Mouse (Mus musculus): ENCODE measurements around the gene Txnrd2. TPM values are rescaled to one million over a fixed set of nuclear protein-coding genes. Genes with fewer than 3 reads are reported as not detected.

Txnrd2 gene
- total and polyA plus RNA-seq, 2 experiments from 2014 or later = 12.7 to 41.2 TPM

GRCm38 (mm10) chr16:18503566-18504342 lies 77.6 kb downstream of the Txnrd2 start:
- no peak for ATAC-seq (ENCODE audit: insufficient read depth, low read depth)
- H3K27ac ChIP-seq (ENCODE audit: low read depth) = peak overlapping the region; percentile 28; the same call in 1 of the 2 replicates

GRCm38 (mm10) chr16:18506524-18507199 lies 80.5 kb downstream of the Txnrd2 start:
- Histone ChIP-seq H3K4me1 (ENCODE audit: control insufficient read depth, insufficient read depth) (no peaks in the 10 kb centered on the region), H3K9ac (replicated peaks; ENCODE audit: low read depth, low read length) (no peak overlapping the region), H3K27me3 (ENCODE audit: control insufficient read depth, insufficient read depth, low read length) (no peaks in the 10 kb centered on the region), H3K9me3 (replicated peaks; ENCODE audit: control insufficient read depth, low read length) (no peaks in the 10 kb centered on the region), H3K4me2 (ENCODE audit: low read depth, low read length) (no peak overlapping the region), H3K36me3 (replicated peaks; ENCODE audit: control insufficient read depth, insufficient read depth, low read length) (peaks cover under 1% of the 10 kb centered on the region), H3K27ac (ENCODE audit: low read depth) (no peak overlapping the region), H3K4me3 (ENCODE audit: low read depth, low read length) (no peak overlapping the region)
- no peak for ATAC-seq (ENCODE audit: insufficient read depth, low read depth)
- no peak for DNase-seq (ENCODE audit: low spot score)
- 91% methylated on average over 3 of the region's 3 CpGs for WGBS
- no peak for TF ChIP-seq CTCF (IDR thresholded peaks at IDR 0.05; ENCODE audit: low read depth)
- no peak for TF ChIP-seq EP300 (IDR thresholded peaks at IDR 0.05; ENCODE audit: low read depth)

More at GRCm38 (mm10) chr16:18503566-18504342, 77.6 kb downstream of the Txnrd2 start:
- Histone ChIP-seq H3K4me3 (ENCODE audit: low read depth, low read length) (no peak overlapping the region), H3K4me2 (ENCODE audit: low read depth, low read length) (no peak overlapping the region), H3K27me3 (ENCODE audit: control insufficient read depth, insufficient read depth, low read length) (no peaks in the 10 kb centered on the region), H3K9me3 (replicated peaks; ENCODE audit: control insufficient read depth, low read length) (no peaks in the 10 kb centered on the region), H3K36me3 (replicated peaks; ENCODE audit: control insufficient read depth, insufficient read depth, low read length) (peaks cover 9% of the 10 kb centered on the region), H3K9ac (replicated peaks; ENCODE audit: low read depth, low read length) (no peak overlapping the region), H3K4me1 (ENCODE audit: control insufficient read depth, insufficient read depth) (peaks cover 8% of the 10 kb centered on the region)
- 89% methylated on average over 14 of the region's 14 CpGs for WGBS
- TF ChIP-seq EP300 (IDR thresholded peaks at IDR 0.05; ENCODE audit: low read depth) = no peak
- TF ChIP-seq CTCF (IDR thresholded peaks at IDR 0.05; ENCODE audit: low read depth) = no peak
- no peak for DNase-seq (ENCODE audit: low spot score)

GRCm38 (mm10) chr16:18507200-18507549 lies 81.0 kb downstream of the Txnrd2 start:
- no peaks in the 10 kb centered on the region for H3K9me3 ChIP-seq (replicated peaks; ENCODE audit: control insufficient read depth, low read length)
- no peak overlapping the region for H3K4me3 ChIP-seq (ENCODE audit: low read depth, low read length)
- no peak for TF ChIP-seq EP300 (IDR thresholded peaks at IDR 0.05; ENCODE audit: low read depth)
- TF ChIP-seq CTCF (IDR thresholded peaks at IDR 0.05; ENCODE audit: low read depth) = no peak
- DNase-seq (ENCODE audit: low spot score) (no peak), ATAC-seq (ENCODE audit: insufficient read depth, low read depth) (no peak)
- no peaks in the 10 kb centered on the region; the same call in 1 of the 2 replicates for H3K36me3 ChIP-seq (replicated peaks; ENCODE audit: control insufficient read depth, insufficient read depth, low read length)
- no peaks in the 10 kb centered on the region for H3K4me1 ChIP-seq (ENCODE audit: control insufficient read depth, insufficient read depth)
- no peaks in the 10 kb centered on the region for H3K27me3 ChIP-seq (ENCODE audit: control insufficient read depth, insufficient read depth, low read length)
- 50% methylated on average over 1 of the region's 1 CpGs for WGBS
- no peak overlapping the region for H3K4me2 ChIP-seq (ENCODE audit: low read depth, low read length)
- H3K27ac ChIP-seq (ENCODE audit: low read depth) = no peak overlapping the region
- H3K9ac ChIP-seq (replicated peaks; ENCODE audit: low read depth, low read length) = no peak overlapping the region

- no peak overlapping the region for H3K9ac ChIP-seq (replicated peaks; ENCODE audit: low read depth, low read length)
- H3K27ac ChIP-seq (ENCODE audit: low read depth) = no peak overlapping the region
- H3K4me2 ChIP-seq (ENCODE audit: low read depth, low read length) = no peak overlapping the region
- 80% methylated on average over 5 of the region's 5 CpGs for WGBS
- no peaks in the 10 kb centered on the region for H3K36me3 ChIP-seq (replicated peaks; ENCODE audit: control insufficient read depth, insufficient read depth, low read length)
- TF ChIP-seq CTCF (IDR thresholded peaks at IDR 0.05; ENCODE audit: low read depth) (no peak), EP300 (IDR thresholded peaks at IDR 0.05; ENCODE audit: low read depth) (no peak)
- DNase-seq (ENCODE audit: low spot score) = no peak
- H3K4me3 ChIP-seq (ENCODE audit: low read depth, low read length) = no peak overlapping the region
- no peak for ATAC-seq (ENCODE audit: insufficient read depth, low read depth)
- no peaks in the 10 kb centered on the region for H3K4me1 ChIP-seq (ENCODE audit: control insufficient read depth, insufficient read depth)
- no peaks in the 10 kb centered on the region for H3K9me3 ChIP-seq (replicated peaks; ENCODE audit: control insufficient read depth, low read length)
- no peaks in the 10 kb centered on the region for H3K27me3 ChIP-seq (ENCODE audit: control insufficient read depth, insufficient read depth, low read length)
Measured at GRCm38 (mm10) chr16:18511741-18512140, 85.6 kb downstream of the Txnrd2 start.

- no peak overlapping the region for H3K27ac ChIP-seq (ENCODE audit: low read depth)
- H3K4me3 ChIP-seq (ENCODE audit: low read depth, low read length) = no peak overlapping the region
- no peaks in the 10 kb centered on the region for H3K27me3 ChIP-seq (ENCODE audit: control insufficient read depth, insufficient read depth, low read length)
- H3K9ac ChIP-seq (replicated peaks; ENCODE audit: low read depth, low read length) = no peak overlapping the region
- 0 out of 2 replicates have a peak, but pooled peaks have one; percentile 8 for ATAC-seq (ENCODE audit: insufficient read depth, low read depth)
- DNase-seq (ENCODE audit: low spot score) = peak; percentile 15
- TF ChIP-seq EP300 (IDR thresholded peaks at IDR 0.05; ENCODE audit: low read depth) (peak; percentile 55; the same call in 1 of the 2 replicates), CTCF (IDR thresholded peaks at IDR 0.05; ENCODE audit: low read depth) (no peak)
- H3K36me3 ChIP-seq (replicated peaks; ENCODE audit: control insufficient read depth, insufficient read depth, low read length) = no peaks in the 10 kb centered on the region
- WGBS = 41% methylated on average over 6 of the region's 6 CpGs
- H3K4me1 ChIP-seq (ENCODE audit: control insufficient read depth, insufficient read depth) = no peaks in the 10 kb centered on the region
- no peaks in the 10 kb centered on the region for H3K9me3 ChIP-seq (replicated peaks; ENCODE audit: control insufficient read depth, low read length)
- H3K4me2 ChIP-seq (ENCODE audit: low read depth, low read length) = no peak overlapping the region
Measured at GRCm38 (mm10) chr16:18513508-18513907, 87.3 kb downstream of the Txnrd2 start.
